Comparison of ENCODE assay signal across 8 mouse cellular contexts in genomic region chr13:21468061-21469019, GRCm38 (mm10). TPM values are rescaled to one million over a fixed set of nuclear protein-coding genes. Genes with fewer than 3 reads are reported as not detected.
DNase-seq lines count a peak whose midpoint lies in the region; ATAC-seq and TF ChIP-seq lines count a peak whose summit lies in the region.

TSS of gene Nkapl (minus strand) at chr13:21468509.

- TF ChIP-seq EP300 in MEL (IDR thresholded peaks at IDR 0.05; ENCODE audit: low read depth in 1 of 2, low read length in 2 of 2), result no peak

- H3K4me1 ChIP-seq in MEL (ENCODE audit: control insufficient read depth in 1 of 2, insufficient read depth in 2 of 2, low read length in 2 of 2), result peaks cover 0 to 7% of the 10 kb centered on the region in 2 experiments; a peak in 2 of 4 replicates
- H3K4me1 ChIP-seq in lung, embryonic 15.5 days, result peaks cover 10% of the 10 kb centered on the region; the same call in 1 of the 2 replicates
- 0 out of 2 replicates have a peak, but pooled peaks cover 4% of the 10 kb centered on the region for H3K4me1 ChIP-seq in olfactory bulb, adult 2 months (ENCODE audit: control insufficient read depth, insufficient read depth, low read length)

- peaks cover 0 to 3% of the 10 kb centered on the region in 2 experiments; a peak in 3 of 4 replicates for H3K27me3 ChIP-seq in MEL (ENCODE audit: control insufficient read depth in 1 of 2, insufficient read depth in 2 of 2, low read length in 2 of 2)
- no peaks in the 10 kb centered on the region for H3K27me3 ChIP-seq in lung, embryonic 15.5 days

- TF ChIP-seq POLR2A in MEL (IDR thresholded peaks at IDR 0.05; ENCODE audit: control insufficient read depth in 1 of 2, insufficient read depth in 1 of 2, low read depth in 1 of 2, low read length in 2 of 2, poor library complexity in 1 of 2), result peak; percentile 64 to 68
- peak; percentile 58 for TF ChIP-seq POLR2A in olfactory bulb, adult 2 months (IDR thresholded peaks at IDR 0.05; ENCODE audit: insufficient read depth, low read depth, low read length)

- H3K4me2 ChIP-seq in lung, embryonic 15.5 days, result peak within 1 kb of the TSS; percentile 98

- peaks cover 0 to 7% of the 10 kb centered on the region in 2 experiments; a peak in 2 of 4 replicates for H3K36me3 ChIP-seq in MEL (ENCODE audit: control insufficient read depth in 1 of 2, insufficient read depth in 2 of 2, low read length in 2 of 2)
- H3K36me3 ChIP-seq in lung, embryonic 15.5 days, result no peaks in the 10 kb centered on the region

- DNase-seq in MEL (ENCODE audit: low read depth, low spot score), result peak; percentile 87
- DNase-seq in cerebellum, adult 8-10 months, result peak; percentile 82
- DNase-seq in forelimb bud, embryonic 11.5 days (ENCODE audit: low read depth, low spot score), result peak; percentile 81
- DNase-seq in layer of hippocampus, adult 9-10 months (ENCODE audit: low spot score), result peak; percentile 50
- peak; percentile 24 to 29 for DNase-seq in thymus, adult 18-20 months

- H3K9me3 ChIP-seq in MEL (replicated peaks; ENCODE audit: insufficient read depth, low read length), result no peaks in the 10 kb centered on the region
- no peaks in the 10 kb centered on the region for H3K9me3 ChIP-seq in lung, embryonic 15.5 days

- H3K4me3 ChIP-seq in MEL (ENCODE audit: control insufficient read depth in 1 of 2, insufficient read depth in 1 of 2, low read depth in 2 of 2, low read length in 2 of 2), result peak within 1 kb of the TSS; percentile 31 to 62
- peak within 1 kb of the TSS; percentile 60 for H3K4me3 ChIP-seq in lung, embryonic 15.5 days
- peak within 1 kb of the TSS; percentile 68 for H3K4me3 ChIP-seq in olfactory bulb, adult 2 months (ENCODE audit: insufficient read depth, low read depth, low read length)

- WGBS in lung, embryonic 15.5 days, result 1% methylated on average over 54 of the region's 54 CpGs
- under 1% methylated on average over 54 of the region's 54 CpGs for WGBS in olfactory bulb, adult 2 months

- peak; percentile 94 to 99 for ATAC-seq in hematopoietic stem cell, adult 5-6 weeks (replicated peaks in 1 of 2; ENCODE audit: insufficient read depth in 1 of 2, low FRiP score in 2 of 2, low TSS enrichment in 1 of 2, low read depth in 1 of 2, poor library complexity in 2 of 2, severe bottlenecking in 2 of 2)
- peak; percentile 98 for ATAC-seq in lung, embryonic 15.5 days (ENCODE audit: borderline replicate concordance, extremely low read depth, low FRiP score, low TSS enrichment)

- H3K27ac ChIP-seq in MEL (ENCODE audit: control insufficient read depth, low read depth, low read length), result peak within 1 kb of the TSS; percentile 6; the same call in 1 of the 2 replicates
- peak within 1 kb of the TSS; percentile 38 for H3K27ac ChIP-seq in lung, embryonic 15.5 days
- H3K27ac ChIP-seq in olfactory bulb, adult 2 months (ENCODE audit: insufficient read depth, low read depth, low read length), result no peak within 1 kb of the TSS

- no peak for TF ChIP-seq RAD21 in MEL (IDR thresholded peaks at IDR 0.05; ENCODE audit: low read depth, low read length)

- peak within 1 kb of the TSS; percentile 57 for H3K9ac ChIP-seq in MEL (ENCODE audit: control insufficient read depth, low read depth, low read length, poor library complexity, severe bottlenecking)
- peak within 1 kb of the TSS; percentile 49 for H3K9ac ChIP-seq in lung, embryonic 15.5 days

- H3K79me2 ChIP-seq in MEL (ENCODE audit: control insufficient read depth, insufficient read depth, low read length, poor library complexity), result no peaks in the 10 kb centered on the region

- no peak for TF ChIP-seq CTCF in MEL (IDR thresholded peaks at IDR 0.05 in 2 of 3, conservative IDR thresholded peaks at IDR 0.05 in 1 of 3; ENCODE audit: control insufficient read depth in 1 of 3, insufficient read depth in 1 of 3, low read depth in 2 of 3, low read length in 3 of 3, poor library complexity in 1 of 3, severe bottlenecking in 1 of 3)
- no peak for TF ChIP-seq CTCF in olfactory bulb, adult 2 months (IDR thresholded peaks at IDR 0.05; ENCODE audit: insufficient read depth, low read depth, low read length)

TF ChIP-seq in MEL, 35 proteins besides CTCF, POLR2A, EP300 and RAD21:
- TF ChIP-seq NELFE (IDR thresholded peaks at IDR 0.05; ENCODE audit: low read depth, low read length) (peak; percentile 58), MXI1 (IDR thresholded peaks at IDR 0.05; ENCODE audit: low read depth, low read length) (no peak), NRF1 (IDR thresholded peaks at IDR 0.05; ENCODE audit: insufficient read depth, low read depth, low read length, poor library complexity, severe bottlenecking) (peak; percentile 79), HCFC1 (IDR thresholded peaks at IDR 0.05; ENCODE audit: low read depth, low read length) (peak; percentile 16; the same call in 1 of the 2 replicates)
TF ChIP-seq in MEL: peak in this region for 3.

RNA-seq across cellular contexts. Expression of gene Nkapl, which starts in this region (rescaled TPM):
- total RNA-seq in MEL (2012; rRNA removed), result 0.12 TPM in 1 of 2 replicates, not detected in the other
- polyA plus RNA-seq in MEL (2012; ENCODE audit: insufficient read depth in 1 of 2, insufficient read length in 2 of 2, low read depth in 1 of 2, low replicate concordance in 2 of 2, missing spikeins in 1 of 2), result under 1 TPM in 1 of 2 experiments, not detected in 1; 0.17 TPM
- 1.7 TPM in 1 of 2 replicates, not detected in the other for total RNA-seq in hematopoietic stem cell, adult 5-6 weeks (2017)
- polyA plus RNA-seq in lung, embryonic 15.5 days (2015; fragmentation: Nextera tagmentation; extraction: Ambion mirVana), result 3.1 and 3.8 TPM in 2 replicates
- polyA plus RNA-seq in olfactory bulb, adult 2 months (2012; ENCODE audit: insufficient read depth, insufficient read length, low replicate concordance, missing spikeins), result not detected in 2 replicates

Comparison
In these comparisons a context has a peak if more than half of its experiments do, and no peak if none do; other contexts are left out.
1. Peak in DNase-seq, H3K4me3 ChIP-seq, H3K27ac ChIP-seq and H3K9ac ChIP-seq in MEL; RNA of the gene not detected or under 1 TPM.
2. DNase-seq: peak in every context shown above with its lines; median percentile 87 in MEL; 82 in cerebellum, adult 8-10 months; 81 in forelimb bud, embryonic 11.5 days; 50 in layer of hippocampus, adult 9-10 months; 26 in thymus, adult 18-20 months.